Mouse (Mus musculus): ENCODE measurements at regions not wholly inside any gene's neighbourhood (a gene's known extent, or its start where the extent isn't known, plus 50 kb on each side); places are given as distances from the start of the nearest gene placed in this dataset.

- TF ChIP-seq POLR2A (IDR thresholded peaks at IDR 0.05; ENCODE audit: insufficient read depth, low read depth, low read length) (no peak), CTCF (IDR thresholded peaks at IDR 0.05) (no peak), EP300 (IDR thresholded peaks at IDR 0.05; ENCODE audit: insufficient read depth, low read depth, low read length) (no peak)
These were observed 390.4 kb downstream of the Olfm4 start for GRCm38 (mm10) chr14:80374290-80374689.
